24 mouse cellular contexts compared by ENCODE assay signal in genomic region chr10:105168443-105169102, GRCm38 (mm10).
"Had no signal": no experiment of that assay in that cellular context is flagged by ENCODE, and none has a peak within 500 bp of the region (broad histone marks: within the 10 kb centered on the region; RNA-seq: fewer than 3 reads in every experiment).

No protein-coding gene starts in this region.

- H3K4me3 ChIP-seq: heart, embryonic 10.5 days; heart, embryonic 13.5 days; heart, embryonic 15.5 days; hindbrain, embryonic 13.5 days; hindbrain, embryonic 15.5 days; kidney, embryonic 15.5 days; limb, embryonic 13.5 days; limb, embryonic 15.5 days had no signal

- H3K4me1 ChIP-seq: heart, embryonic 10.5 days; heart, embryonic 13.5 days; heart, embryonic 15.5 days; hindbrain, embryonic 13.5 days; hindbrain, embryonic 15.5 days; kidney, embryonic 15.5 days; limb, embryonic 15.5 days had no signal

- H3K9me3 ChIP-seq: heart, embryonic 10.5 days; heart, embryonic 13.5 days; heart, embryonic 15.5 days; hindbrain, embryonic 13.5 days; hindbrain, embryonic 15.5 days; kidney, embryonic 15.5 days; limb, embryonic 13.5 days; limb, embryonic 15.5 days had no signal

- H3K27me3 ChIP-seq: heart, embryonic 13.5 days; heart, embryonic 15.5 days; hindbrain, embryonic 13.5 days; hindbrain, embryonic 15.5 days; kidney, embryonic 15.5 days; limb, embryonic 13.5 days; limb, embryonic 15.5 days had no signal

- H3K36me3 ChIP-seq: heart, embryonic 10.5 days; heart, embryonic 13.5 days; heart, embryonic 15.5 days; hindbrain, embryonic 13.5 days; hindbrain, embryonic 15.5 days; kidney, embryonic 15.5 days; limb, embryonic 13.5 days; limb, embryonic 15.5 days had no signal

- H3K4me2 ChIP-seq: heart, embryonic 13.5 days; heart, embryonic 15.5 days; hindbrain, embryonic 13.5 days; hindbrain, embryonic 15.5 days; kidney, embryonic 15.5 days; limb, embryonic 13.5 days; limb, embryonic 15.5 days had no signal

- H3K9ac ChIP-seq: heart, embryonic 13.5 days; heart, embryonic 15.5 days; hindbrain, embryonic 13.5 days; hindbrain, embryonic 15.5 days; kidney, embryonic 15.5 days; limb, embryonic 13.5 days; limb, embryonic 15.5 days had no signal

- H3K27ac ChIP-seq: heart, embryonic 10.5 days; heart, embryonic 13.5 days; heart, embryonic 15.5 days; hindbrain, embryonic 13.5 days; hindbrain, embryonic 15.5 days; hindbrain, postnatal 0 days; kidney, embryonic 15.5 days; kidney, postnatal 0 days; limb, embryonic 13.5 days; limb, embryonic 15.5 days had no signal

- ATAC-seq: hindbrain, postnatal 0 days; intestine, embryonic 16.5 days had no signal

- DNase-seq: gastrocnemius, postnatal 14 days; gastrocnemius, postnatal 36 days; heart, adult 18-20 months; heart, postnatal 14 days; heart, postnatal 36 days; kidney, adult 11 months; kidney, adult 2 months; kidney, adult 9 months; kidney, postnatal 14 days; kidney, postnatal 36 days; layer of hippocampus, adult 9-11 months; layer of hippocampus, postnatal 36 days; left cerebral cortex, postnatal 4 days had no signal
